Mouse (Mus musculus): Measurements from ENCODE around the gene BC147527.
"Not testable (repeated sequence)": the region's sequence is repeated elsewhere in the genome, so short reads cannot be mapped to it uniquely, and the experiment has no call there.

The BC147527 gene

GRCm38 (mm10) chr13:120299991-120300442, at the start of gene BC147527:
BC147527 (plus strand) TSS chr13:120300392.
- peak in 1 of 2 experiments; percentile 3 for DNase-seq

GRCm38 (mm10) chr13:120251208-120251924, 48.8 kb upstream of the BC147527 start:
- not testable (repeated sequence) for DNase-seq

GRCm38 (mm10) chr13:120258817-120259658, 41.2 kb upstream of the BC147527 start:
- not testable (repeated sequence) for DNase-seq

GRCm38 (mm10) chr13:120259718-120260117, 40.5 kb upstream of the BC147527 start:
- not testable (repeated sequence) for DNase-seq

GRCm38 (mm10) chr13:120262870-120263269, 37.3 kb upstream of the BC147527 start, which contains the start of gene AF067061:
AF067061 (plus strand) TSS chr13:120263114.
- not testable (repeated sequence) for DNase-seq

GRCm38 (mm10) chr13:120277837-120278236, 22.4 kb upstream of the BC147527 start:
- not testable (repeated sequence) for DNase-seq

GRCm38 (mm10) chr13:120278784-120279183, 21.4 kb upstream of the BC147527 start:
- DNase-seq: no peak

GRCm38 (mm10) chr13:120299324-120299894, 783 bp upstream of the BC147527 start:
- no peak for DNase-seq

GRCm38 (mm10) chr13:120300853-120301252, 661 bp downstream of the BC147527 start:
- DNase-seq: no peak

GRCm38 (mm10) chr13:120310749-120311148, 10.6 kb downstream of the BC147527 start:
- no peak for DNase-seq

GRCm38 (mm10) chr13:120313584-120313983, 13.4 kb downstream of the BC147527 start:
- DNase-seq: peak; percentile 9 to 20

- not testable (repeated sequence) for DNase-seq
These were observed 16.4 kb downstream of the BC147527 start, which contains the start of gene Tcstv3 for GRCm38 (mm10) chr13:120316578-120316977. Tcstv3 (plus strand) TSS chr13:120316878.

GRCm38 (mm10) chr13:120320183-120320582, 20.0 kb downstream of the BC147527 start:
- DNase-seq: no peak

GRCm38 (mm10) chr13:120320721-120321120, 20.5 kb downstream of the BC147527 start:
- DNase-seq: no peak

All from kidney, postnatal 4 days (tissue).